Mouse (Mus musculus) E14TG2a.4 (cell line): Measurements from ENCODE around the gene Arhgef16.

Experiments used
- CTCF ChIP-seq: conservative IDR thresholded peaks from 2 replicates; pipeline ENCODE4 v1.5.1; 2014; ENCODE audit warnings: low read length
- POU5F1 ChIP-seq: IDR thresholded peaks from 2 replicates; pipeline ENCODE4 v1.6.1; 2014; ENCODE audit warnings: low read length, borderline replicate concordance

DNA sequence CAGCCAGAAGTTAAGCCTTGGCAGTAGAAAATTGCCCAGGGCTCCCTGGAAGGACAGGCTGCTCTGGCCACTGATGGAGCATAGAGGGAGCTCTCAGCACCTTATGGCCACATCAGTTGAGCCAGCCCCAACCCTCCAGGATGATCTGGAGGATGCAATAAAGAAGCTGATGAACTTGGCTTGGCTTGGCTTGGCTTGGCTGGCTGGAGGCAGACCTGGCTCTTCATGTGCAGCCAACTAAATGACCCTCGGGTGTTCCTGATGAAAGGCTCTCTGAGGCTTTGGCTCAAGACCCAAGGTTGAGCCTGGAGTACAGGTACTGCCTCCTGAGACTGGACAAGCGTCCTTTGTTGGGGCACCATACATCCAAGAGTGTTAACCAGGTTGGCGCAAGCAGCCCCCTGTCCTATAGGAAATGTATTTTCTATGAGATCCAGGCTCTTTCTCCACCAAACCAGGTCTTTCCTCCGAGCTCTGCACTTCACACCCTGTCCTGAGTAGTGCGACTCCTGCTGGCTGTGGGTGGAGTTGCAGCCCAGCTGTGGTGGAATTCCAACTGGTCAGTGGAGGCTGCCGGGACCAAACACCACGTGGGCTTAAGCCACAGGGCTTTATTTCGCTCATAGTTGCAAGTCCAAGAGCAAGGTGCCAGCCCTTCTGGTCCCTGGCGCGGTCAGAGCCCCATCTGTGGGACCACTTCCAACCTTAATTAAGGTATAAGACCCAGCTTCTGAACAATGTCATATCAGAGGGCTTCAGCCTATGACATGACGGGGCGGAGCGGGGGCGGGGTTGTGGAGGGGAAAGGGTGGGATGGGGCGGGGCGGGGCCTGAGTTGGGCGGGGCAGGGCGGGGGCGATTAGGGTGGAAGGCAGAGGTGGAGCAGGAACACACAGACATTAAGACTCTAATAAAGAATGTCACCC, 55.1 kb downstream of the Arhgef16 start:
- TF ChIP-seq CTCF (peak; percentile 98), POU5F1 (no peak)
